Mouse (Mus musculus): ENCODE results near the gene St3gal2. TPM values are rescaled to one million over a fixed set of nuclear protein-coding genes. Genes with fewer than 3 reads are reported as not detected.

Gene St3gal2
- polyA plus RNA-seq, 1 experiment from 2014 or later = 19.1 TPM

- no peaks in the 10 kb centered on the region for H3K27me3 ChIP-seq (ENCODE audit: control insufficient read depth, insufficient read depth, low read length)
- DNase-seq (ENCODE audit: low spot score) (no peak), ATAC-seq (ENCODE audit: insufficient read depth, low FRiP score, low TSS enrichment) (no peak)
- H3K27ac ChIP-seq (ENCODE audit: low read depth, low read length) = no peak overlapping the region
- no peaks in the 10 kb centered on the region for H3K9me3 ChIP-seq (ENCODE audit: control insufficient read depth, low read length)
- 77% methylated on average over 12 of the region's 12 CpGs for WGBS
- H3K4me2 ChIP-seq (ENCODE audit: low read depth) = no peak overlapping the region
- H3K4me3 ChIP-seq (ENCODE audit: low read depth, low read length) = no peak overlapping the region
- no peak overlapping the region for H3K9ac ChIP-seq (ENCODE audit: low read length)
- H3K4me1 ChIP-seq (ENCODE audit: control insufficient read depth, insufficient read depth, low read length) = no peaks in the 10 kb centered on the region
- no peaks in the 10 kb centered on the region for H3K36me3 ChIP-seq (ENCODE audit: control insufficient read depth, insufficient read depth, low read length)
Observed at GRCm38 (mm10) chr8:110931176-110931939, 11.6 kb downstream of the St3gal2 start.

- no peaks in the 10 kb centered on the region for H3K9me3 ChIP-seq (ENCODE audit: control insufficient read depth, low read length)
- H3K4me2 ChIP-seq (ENCODE audit: low read depth) = no peak overlapping the region
- no peak for DNase-seq (ENCODE audit: low spot score)
- no peak overlapping the region for H3K27ac ChIP-seq (ENCODE audit: low read depth, low read length)
- no peaks in the 10 kb centered on the region for H3K27me3 ChIP-seq (ENCODE audit: control insufficient read depth, insufficient read depth, low read length)
- H3K4me3 ChIP-seq (ENCODE audit: low read depth, low read length) = no peak overlapping the region
- no peak for ATAC-seq (ENCODE audit: insufficient read depth, low FRiP score, low TSS enrichment)
- no peak overlapping the region for H3K9ac ChIP-seq (ENCODE audit: low read length)
- no peaks in the 10 kb centered on the region for H3K4me1 ChIP-seq (ENCODE audit: control insufficient read depth, insufficient read depth, low read length)
- no peaks in the 10 kb centered on the region for H3K36me3 ChIP-seq (ENCODE audit: control insufficient read depth, insufficient read depth, low read length)
- WGBS = 86% methylated on average over 3 of the region's 3 CpGs
Observed at GRCm38 (mm10) chr8:110932444-110932843, 12.7 kb downstream of the St3gal2 start.

GRCm38 (mm10) chr8:110933272-110933671, 13.6 kb downstream of the St3gal2 start:
- 90% methylated on average over 2 of the region's 2 CpGs for WGBS
- ATAC-seq (ENCODE audit: insufficient read depth, low FRiP score, low TSS enrichment) = no peak
- Histone ChIP-seq H3K4me1 (ENCODE audit: control insufficient read depth, insufficient read depth, low read length) (no peaks in the 10 kb centered on the region), H3K27me3 (ENCODE audit: control insufficient read depth, insufficient read depth, low read length) (no peaks in the 10 kb centered on the region), H3K9ac (ENCODE audit: low read length) (no peak overlapping the region), H3K36me3 (ENCODE audit: control insufficient read depth, insufficient read depth, low read length) (no peaks in the 10 kb centered on the region), H3K4me2 (ENCODE audit: low read depth) (no peak overlapping the region), H3K9me3 (ENCODE audit: control insufficient read depth, low read length) (no peaks in the 10 kb centered on the region), H3K4me3 (ENCODE audit: low read depth, low read length) (no peak overlapping the region), H3K27ac (ENCODE audit: low read depth, low read length) (no peak overlapping the region)
- DNase-seq (ENCODE audit: low spot score) = no peak

GRCm38 (mm10) chr8:110936217-110936616, 16.5 kb downstream of the St3gal2 start:
- Histone ChIP-seq H3K27me3 (ENCODE audit: control insufficient read depth, insufficient read depth, low read length) (no peaks in the 10 kb centered on the region), H3K27ac (ENCODE audit: low read depth, low read length) (no peak overlapping the region), H3K9ac (ENCODE audit: low read length) (no peak overlapping the region), H3K4me1 (ENCODE audit: control insufficient read depth, insufficient read depth, low read length) (no peaks in the 10 kb centered on the region), H3K4me2 (ENCODE audit: low read depth) (no peak overlapping the region), H3K36me3 (ENCODE audit: control insufficient read depth, insufficient read depth, low read length) (no peaks in the 10 kb centered on the region), H3K9me3 (ENCODE audit: control insufficient read depth, low read length) (no peaks in the 10 kb centered on the region), H3K4me3 (ENCODE audit: low read depth, low read length) (no peak overlapping the region)
- ATAC-seq (ENCODE audit: insufficient read depth, low FRiP score, low TSS enrichment) = no peak
- DNase-seq (ENCODE audit: low spot score) = no peak
- 96% methylated on average over 12 of the region's 12 CpGs for WGBS

GRCm38 (mm10) chr8:110938882-110939589, 19.3 kb downstream of the St3gal2 start:
- no peaks in the 10 kb centered on the region for H3K4me1 ChIP-seq (ENCODE audit: control insufficient read depth, insufficient read depth, low read length)
- ATAC-seq (ENCODE audit: insufficient read depth, low FRiP score, low TSS enrichment) (no peak), DNase-seq (ENCODE audit: low spot score) (no peak)
- no peak overlapping the region for H3K9ac ChIP-seq (ENCODE audit: low read length)
- WGBS = 88% methylated on average over 6 of the region's 6 CpGs
- no peaks in the 10 kb centered on the region for H3K36me3 ChIP-seq (ENCODE audit: control insufficient read depth, insufficient read depth, low read length)
- H3K27me3 ChIP-seq (ENCODE audit: control insufficient read depth, insufficient read depth, low read length) = no peaks in the 10 kb centered on the region
- no peak overlapping the region for H3K4me2 ChIP-seq (ENCODE audit: low read depth)
- 0 out of 2 replicates have a peak overlapping the region, but pooled peaks have one; percentile 23 for H3K27ac ChIP-seq (ENCODE audit: low read depth, low read length)
- H3K9me3 ChIP-seq (ENCODE audit: control insufficient read depth, low read length) = no peaks in the 10 kb centered on the region
- no peak overlapping the region for H3K4me3 ChIP-seq (ENCODE audit: low read depth, low read length)

- 91% methylated on average over 15 of the region's 15 CpGs for WGBS
Observed at GRCm38 (mm10) chr8:110940682-110941452, 21.1 kb downstream of the St3gal2 start.

GRCm38 (mm10) chr8:110941453-110941948, 21.8 kb downstream of the St3gal2 start:
- H3K4me2 ChIP-seq (ENCODE audit: low read depth) = no peak overlapping the region
- H3K36me3 ChIP-seq (ENCODE audit: control insufficient read depth, insufficient read depth, low read length) = no peaks in the 10 kb centered on the region
- DNase-seq (ENCODE audit: low spot score) (no peak), ATAC-seq (ENCODE audit: insufficient read depth, low FRiP score, low TSS enrichment) (no peak)
- H3K27ac ChIP-seq (ENCODE audit: low read depth, low read length) = no peak overlapping the region
- H3K9ac ChIP-seq (ENCODE audit: low read length) = no peak overlapping the region
- 69% methylated on average over 10 of the region's 10 CpGs for WGBS
- no peak overlapping the region for H3K4me3 ChIP-seq (ENCODE audit: low read depth, low read length)
- no peaks in the 10 kb centered on the region for H3K4me1 ChIP-seq (ENCODE audit: control insufficient read depth, insufficient read depth, low read length)
- H3K9me3 ChIP-seq (ENCODE audit: control insufficient read depth, low read length) = no peaks in the 10 kb centered on the region
- no peaks in the 10 kb centered on the region for H3K27me3 ChIP-seq (ENCODE audit: control insufficient read depth, insufficient read depth, low read length)

More at GRCm38 (mm10) chr8:110940682-110941452, 21.1 kb downstream of the St3gal2 start:
- no peak overlapping the region for H3K4me2 ChIP-seq (ENCODE audit: low read depth)
- no peaks in the 10 kb centered on the region for H3K4me1 ChIP-seq (ENCODE audit: control insufficient read depth, insufficient read depth, low read length)
- no peak overlapping the region for H3K4me3 ChIP-seq (ENCODE audit: low read depth, low read length)
- ATAC-seq (ENCODE audit: insufficient read depth, low FRiP score, low TSS enrichment) (no peak), DNase-seq (ENCODE audit: low spot score) (no peak)
- no peaks in the 10 kb centered on the region for H3K36me3 ChIP-seq (ENCODE audit: control insufficient read depth, insufficient read depth, low read length)
- no peaks in the 10 kb centered on the region for H3K27me3 ChIP-seq (ENCODE audit: control insufficient read depth, insufficient read depth, low read length)
- no peaks in the 10 kb centered on the region for H3K9me3 ChIP-seq (ENCODE audit: control insufficient read depth, low read length)
- no peak overlapping the region for H3K9ac ChIP-seq (ENCODE audit: low read length)
- H3K27ac ChIP-seq (ENCODE audit: low read depth, low read length) = no peak overlapping the region

GRCm38 (mm10) chr8:110944276-110944876, 24.7 kb downstream of the St3gal2 start:
- Histone ChIP-seq H3K4me2 (ENCODE audit: low read depth) (no peak overlapping the region), H3K27ac (ENCODE audit: low read depth, low read length) (no peak overlapping the region), H3K4me1 (ENCODE audit: control insufficient read depth, insufficient read depth, low read length) (no peaks in the 10 kb centered on the region), H3K36me3 (ENCODE audit: control insufficient read depth, insufficient read depth, low read length) (no peaks in the 10 kb centered on the region), H3K9ac (ENCODE audit: low read length) (no peak overlapping the region), H3K9me3 (ENCODE audit: control insufficient read depth, low read length) (no peaks in the 10 kb centered on the region), H3K27me3 (ENCODE audit: control insufficient read depth, insufficient read depth, low read length) (no peaks in the 10 kb centered on the region), H3K4me3 (ENCODE audit: low read depth, low read length) (no peak overlapping the region)
- ATAC-seq (ENCODE audit: insufficient read depth, low FRiP score, low TSS enrichment) (no peak), DNase-seq (ENCODE audit: low spot score) (no peak)
- 90% methylated on average over 7 of the region's 7 CpGs for WGBS

All from neural tube, embryonic 11.5 days (tissue).